Mouse (Mus musculus) MEL (cell line): Measurements from ENCODE around the gene Tec.

ENCODE experiments used
- CTCF ChIP-seq, 3 experiments: IDR thresholded peaks in 2 of 3; conservative IDR thresholded peaks in 1 of 3; 2 replicates each; pipeline ENCODE4 v1.5.1; 2011 to 2012; ENCODE audit warnings: low read length in 3 of 3, low read depth in 2 of 3, mild to moderate bottlenecking in 2 of 3, improper control_type of control experiment in 1 of 3, inconsistent platforms in 1 of 3, mixed read lengths in 1 of 3, moderate library complexity in 1 of 3; ENCODE audit not compliant: control insufficient read depth in 1 of 3, insufficient read depth in 1 of 3, poor library complexity in 1 of 3, severe bottlenecking in 1 of 3
- ETS1 ChIP-seq: IDR thresholded peaks from 2 replicates; pipeline ENCODE4 v1.6.1; 2012; ENCODE audit warnings: low read depth, mild to moderate bottlenecking, inconsistent platforms, low read length, improper control_type of control experiment, moderate library complexity
- GATA1 ChIP-seq: IDR thresholded peaks from 2 replicates; pipeline ENCODE4 v1.6.1; 2011; ENCODE audit warnings: low read depth, low read length, improper control_type of control experiment
- MAFK ChIP-seq: IDR thresholded peaks from 2 replicates; pipeline ENCODE4 v1.6.1; 2011; ENCODE audit warnings: low read depth, mild to moderate bottlenecking, low read length, improper control_type of control experiment, borderline replicate concordance
- POLR2A ChIP-seq, 2 experiments: IDR thresholded peaks; 2 replicates each; pipeline ENCODE4 v1.6.1; 2011 to 2012; ENCODE audit warnings: low read length in 2 of 2, mild to moderate bottlenecking in 2 of 2, control low read depth in 1 of 2, improper control_type of control experiment in 1 of 2, low read depth in 1 of 2, moderate library complexity in 1 of 2; ENCODE audit not compliant: control insufficient read depth in 1 of 2, insufficient read depth in 1 of 2, poor library complexity in 1 of 2
- POLR2AphosphoS5 ChIP-seq: IDR thresholded peaks from 2 replicates; pipeline ENCODE4 v1.6.1; 2012; ENCODE audit warnings: low read depth, borderline replicate concordance, mild to moderate bottlenecking, inconsistent platforms, low read length, moderate library complexity, mixed read lengths
- RAD21 ChIP-seq: IDR thresholded peaks from 2 replicates; pipeline ENCODE4 v1.6.1; 2011; ENCODE audit warnings: mild to moderate bottlenecking, low read depth, low read length, improper control_type of control experiment
- SMC3 ChIP-seq: IDR thresholded peaks from 2 replicates; pipeline ENCODE4 v1.6.1; 2011; ENCODE audit warnings: low read depth, low read length, improper control_type of control experiment
- UBTF ChIP-seq: IDR thresholded peaks from 2 replicates; pipeline ENCODE4 v1.6.1; 2012; ENCODE audit warnings: low read depth, mild to moderate bottlenecking, inconsistent platforms, low read length, improper control_type of control experiment, moderate library complexity, borderline replicate concordance; ENCODE audit not compliant: insufficient read depth
- USF1 ChIP-seq: IDR thresholded peaks from 2 replicates; pipeline ENCODE4 v1.6.1; 2014; ENCODE audit warnings: low read depth, mild to moderate bottlenecking, inconsistent platforms, low read length, improper control_type of control experiment, moderate library complexity

GRCm38 (mm10) chr5:72826445-72826844, 41.8 kb downstream of the Tec start:
- TF ChIP-seq CTCF (IDR thresholded peaks at IDR 0.05 in 2 of 3, conservative IDR thresholded peaks at IDR 0.05 in 1 of 3; ENCODE audit: control insufficient read depth in 1 of 3, insufficient read depth in 1 of 3, low read depth in 2 of 3, low read length in 3 of 3, poor library complexity in 1 of 3, severe bottlenecking in 1 of 3) (no peak), MAFK (no peak), POLR2A (IDR thresholded peaks at IDR 0.05; ENCODE audit: control insufficient read depth in 1 of 2, insufficient read depth in 1 of 2, low read depth in 1 of 2, low read length in 2 of 2, poor library complexity in 1 of 2) (no peak), USF1 (no peak), GATA1 (no peak), UBTF (no peak), POLR2AphosphoS5 (no peak), ETS1 (no peak), SMC3 (no peak), RAD21 (no peak)
